Mouse (Mus musculus) hindlimb bud, embryonic 11.5 days (tissue): ENCODE measurements at regions not wholly inside any gene's neighbourhood (a gene's known extent, or its start where the extent isn't known, plus 50 kb on each side); places are given as distances from the start of the nearest gene placed in this dataset.

ENCODE experiments used
- DNase-seq: peaks from one replicate; pipeline ENCODE4 v3.0.0-alpha.2; 2012; ENCODE audit warnings: low read depth, low spot score; ENCODE audit errors: extremely low spot score

DNA sequence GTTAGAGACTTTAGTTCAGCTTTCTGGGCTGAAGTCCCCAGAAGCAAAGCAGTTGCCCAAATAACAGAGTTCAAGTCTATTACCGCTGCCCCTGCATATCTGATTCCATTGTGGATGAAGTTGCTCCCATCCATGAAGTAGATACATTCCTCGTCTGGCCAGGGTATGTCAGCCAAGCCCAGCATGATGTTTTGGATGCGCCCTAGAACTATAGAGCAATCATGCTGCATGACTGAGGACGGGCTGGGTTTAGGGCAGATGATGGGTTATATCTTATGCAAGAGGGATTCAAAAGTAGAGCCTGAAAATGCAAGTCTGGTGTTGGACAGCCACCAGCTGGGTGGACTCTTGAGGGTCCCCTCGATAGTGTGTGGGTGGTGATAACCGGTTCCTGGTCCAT lies 288.6 kb downstream of the Lyplal1 start:
- DNase-seq = no peak

DNA sequence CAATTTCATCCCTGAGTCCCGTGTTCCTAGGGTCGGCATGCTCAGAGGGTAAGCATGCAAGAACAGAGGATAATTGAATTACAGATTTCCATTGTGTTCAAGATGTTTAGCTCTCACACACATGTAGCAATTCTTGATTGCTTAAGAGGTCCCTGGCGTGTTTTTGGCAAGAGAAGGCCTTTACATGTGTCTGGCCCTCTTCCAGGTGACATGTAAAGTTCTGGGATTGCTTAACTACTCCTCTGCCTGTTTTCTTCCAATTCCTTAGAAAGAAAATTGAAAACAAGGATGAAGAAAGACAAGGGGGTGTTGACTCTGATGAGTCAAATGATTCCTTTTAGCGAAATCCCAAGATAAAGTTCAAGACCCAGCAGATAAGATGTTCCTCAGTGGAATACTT lies 285.1 kb downstream of the Lyplal1 start:
- DNase-seq = no peak

DNA sequence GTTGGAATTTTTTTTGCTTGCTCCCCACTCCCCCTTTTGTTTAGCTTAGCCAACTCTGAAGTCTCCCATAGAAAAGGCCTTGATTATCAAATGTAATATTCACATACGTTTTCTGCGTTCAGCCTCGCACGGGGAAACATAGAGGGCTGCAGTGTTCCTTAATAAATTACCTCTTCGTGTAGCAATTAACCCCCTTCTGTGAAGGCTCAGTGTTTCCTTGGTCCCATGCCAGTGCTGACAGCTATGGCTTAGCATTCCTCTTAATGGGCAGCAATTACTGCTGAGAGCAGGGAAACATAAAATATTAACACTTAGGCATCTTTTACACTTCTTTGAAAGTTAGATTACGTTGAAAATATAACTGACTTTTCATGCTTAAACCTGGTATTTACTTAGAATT lies 282.9 kb downstream of the Lyplal1 start:
- no peak for DNase-seq

DNA sequence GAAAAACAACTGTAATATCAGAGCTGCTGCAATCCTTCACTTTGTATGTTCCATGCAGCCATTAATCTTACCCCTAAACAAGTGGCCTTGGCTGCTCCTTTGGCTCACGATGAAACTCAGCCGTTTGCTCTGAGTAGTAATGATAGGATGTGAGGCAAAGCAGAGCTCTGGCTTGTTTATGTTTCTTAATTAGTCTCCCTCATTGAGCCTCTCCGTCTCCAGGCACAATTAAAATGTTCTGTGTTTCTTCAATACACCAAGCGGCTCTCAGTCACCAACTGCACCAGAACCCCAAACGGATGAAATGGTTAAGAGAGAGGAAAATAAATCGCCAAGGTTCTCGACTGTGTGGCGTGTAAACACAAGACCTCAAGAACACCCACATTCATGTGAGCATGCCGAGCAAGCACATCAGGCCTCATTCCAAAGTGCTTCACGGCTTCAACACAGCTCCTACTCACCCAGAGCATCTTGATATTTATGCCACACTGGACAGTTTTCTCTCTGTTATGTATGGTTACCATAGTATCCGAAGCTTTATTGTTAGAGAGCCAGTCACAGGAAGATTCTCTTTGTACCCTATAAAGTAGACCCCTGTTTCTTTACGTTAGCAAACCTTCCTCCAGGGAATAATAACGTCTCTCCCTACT lies 280.4 kb downstream of the Lyplal1 start:
- no peak for DNase-seq

DNA sequence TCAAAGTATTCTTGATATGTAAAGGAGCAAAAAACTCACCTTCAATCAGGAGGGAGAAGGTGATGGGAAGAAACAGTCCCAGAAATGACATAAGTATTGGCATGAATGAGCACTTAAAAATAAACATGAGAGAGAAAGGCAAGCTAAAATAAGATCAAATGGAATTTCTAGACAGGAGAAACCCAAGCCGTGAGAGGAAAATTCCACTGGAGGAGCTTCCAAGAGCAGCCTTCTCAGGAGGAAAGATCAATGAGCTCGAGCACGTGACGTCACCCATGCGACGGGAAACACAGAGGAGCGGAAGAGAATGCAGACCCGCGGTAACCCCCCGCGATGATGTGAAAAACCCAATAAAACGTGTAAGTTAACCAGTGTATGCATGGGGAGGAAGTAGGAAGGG lies 274.6 kb downstream of the Lyplal1 start:
- DNase-seq = no peak

DNA sequence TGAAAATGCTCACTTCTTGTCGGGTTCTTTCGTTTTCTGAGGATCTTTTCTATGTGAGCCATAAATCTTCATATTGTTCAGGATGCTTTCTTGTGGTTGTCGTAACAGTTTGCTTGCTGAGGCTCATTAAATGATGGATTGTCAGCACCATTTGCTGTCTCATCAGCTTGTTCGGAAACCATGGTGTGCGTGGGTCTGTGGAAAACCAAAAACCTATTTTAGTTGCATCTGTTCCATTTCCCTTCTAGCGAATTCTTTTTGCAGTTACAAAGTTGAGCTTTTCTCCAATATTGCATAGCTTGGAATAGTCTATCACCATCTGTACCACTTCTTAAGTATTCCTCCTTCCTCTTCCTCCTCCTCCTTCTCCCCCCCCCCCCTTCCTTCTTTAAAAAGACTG lies 269.9 kb downstream of the Lyplal1 start:
- no peak for DNase-seq

DNA sequence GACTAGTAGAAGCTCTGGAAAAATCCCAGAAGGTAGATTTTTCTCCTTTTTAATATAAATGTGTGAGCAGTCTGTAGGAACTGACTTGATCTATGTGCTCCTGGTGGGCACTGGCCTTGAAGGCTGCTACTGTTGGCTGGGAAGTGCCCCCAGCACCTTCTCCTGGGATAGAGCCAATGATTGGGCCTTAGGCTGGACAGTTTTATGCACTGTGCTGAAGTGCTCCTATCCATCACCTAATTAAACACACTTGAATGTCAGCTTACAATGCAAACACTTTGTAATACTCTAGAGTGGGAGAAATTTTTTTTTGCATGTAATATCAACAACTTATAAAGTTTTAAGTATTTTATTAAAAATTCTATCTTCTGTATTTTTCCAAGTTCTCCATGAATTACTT lies 266.5 kb downstream of the Lyplal1 start:
- DNase-seq = no peak

DNA sequence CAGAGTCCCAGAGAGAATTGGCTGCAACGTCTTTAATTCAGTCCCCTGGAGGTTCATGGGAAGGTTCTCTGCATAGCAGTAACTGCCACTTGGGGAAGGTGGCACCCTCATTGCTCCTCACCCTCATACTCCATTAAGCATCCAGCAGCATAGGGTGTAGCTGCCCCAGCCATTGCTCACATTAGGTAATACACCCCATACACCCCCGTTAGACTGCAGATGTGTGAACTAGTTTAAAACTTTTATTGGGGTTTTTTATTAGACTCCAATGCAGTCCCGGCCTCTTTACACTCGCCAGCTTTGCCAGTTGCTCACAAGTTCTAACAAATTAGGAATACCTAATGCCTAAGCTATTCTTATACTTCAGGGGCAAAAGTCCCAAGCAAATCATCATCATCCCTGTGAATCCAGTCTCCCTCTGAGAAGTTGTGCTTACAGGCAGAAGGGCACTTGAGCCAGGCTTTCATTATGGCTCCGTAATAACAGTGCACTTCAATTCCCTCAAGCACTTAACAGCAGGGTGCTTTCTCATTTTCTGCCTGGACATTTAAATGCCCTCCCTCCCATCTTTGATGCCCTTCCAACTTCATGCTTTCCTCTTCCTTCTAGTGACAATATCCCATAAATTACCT lies 265.7 kb downstream of the Lyplal1 start:
- DNase-seq = no peak

DNA sequence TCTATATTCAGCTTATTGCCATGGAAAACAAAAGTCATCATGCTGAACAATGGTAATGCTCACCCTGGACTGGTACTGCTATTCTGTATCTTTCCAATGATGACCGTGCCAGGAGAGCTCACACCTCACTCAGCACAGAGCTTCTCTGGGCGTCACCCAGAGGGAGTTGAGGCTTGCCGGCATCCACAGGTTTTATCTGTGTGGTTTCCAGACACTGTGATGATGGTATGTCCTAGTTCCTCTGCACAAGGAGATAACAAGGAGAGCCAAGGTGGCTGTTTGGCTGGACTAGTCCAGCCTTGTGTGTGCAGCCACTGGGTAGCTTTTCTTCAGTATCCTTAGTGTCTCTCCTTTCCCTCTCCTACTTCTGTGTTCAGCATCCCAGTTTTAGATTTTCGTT lies 255.4 kb downstream of the Lyplal1 start:
- no peak for DNase-seq

DNA sequence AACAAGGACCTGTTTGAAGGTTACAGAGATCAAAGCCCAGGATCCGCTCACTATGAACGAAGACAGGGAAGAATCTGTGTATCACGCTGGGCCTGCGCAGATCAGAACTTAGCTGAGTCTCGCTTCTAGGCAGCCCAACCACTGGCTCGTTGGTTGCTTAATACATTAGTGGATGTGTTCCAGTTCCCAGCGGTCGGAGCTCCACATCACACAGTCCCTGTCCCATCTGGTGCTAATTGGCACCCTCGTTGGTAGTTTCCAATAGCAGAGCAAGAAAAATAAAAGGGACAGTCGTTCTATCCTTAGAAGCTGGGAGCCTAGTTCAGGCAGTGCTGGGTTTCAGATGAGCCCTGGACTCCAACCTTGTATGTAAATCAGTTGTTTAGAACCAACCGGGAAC lies 251.2 kb downstream of the Lyplal1 start:
- DNase-seq = no peak

DNA sequence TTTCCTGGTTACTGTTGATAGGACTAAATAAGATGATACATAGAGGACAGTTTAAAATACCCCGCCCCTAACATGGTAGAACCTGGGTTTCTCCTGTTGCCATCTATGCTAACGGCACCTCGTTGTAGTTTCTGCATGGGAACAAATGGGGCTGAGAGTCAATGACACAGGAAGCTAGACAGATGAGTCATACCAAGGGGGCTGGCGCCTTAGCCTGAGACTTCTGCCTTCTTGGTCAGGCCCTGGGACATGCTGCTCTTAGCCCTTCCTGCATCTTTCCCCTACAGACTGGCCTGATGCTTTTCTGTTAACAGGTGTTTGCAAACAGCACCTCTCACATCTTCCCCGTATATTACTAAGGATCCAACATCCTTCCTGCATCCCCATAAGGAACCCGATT lies 250.5 kb downstream of the Lyplal1 start:
- DNase-seq = no peak

DNA sequence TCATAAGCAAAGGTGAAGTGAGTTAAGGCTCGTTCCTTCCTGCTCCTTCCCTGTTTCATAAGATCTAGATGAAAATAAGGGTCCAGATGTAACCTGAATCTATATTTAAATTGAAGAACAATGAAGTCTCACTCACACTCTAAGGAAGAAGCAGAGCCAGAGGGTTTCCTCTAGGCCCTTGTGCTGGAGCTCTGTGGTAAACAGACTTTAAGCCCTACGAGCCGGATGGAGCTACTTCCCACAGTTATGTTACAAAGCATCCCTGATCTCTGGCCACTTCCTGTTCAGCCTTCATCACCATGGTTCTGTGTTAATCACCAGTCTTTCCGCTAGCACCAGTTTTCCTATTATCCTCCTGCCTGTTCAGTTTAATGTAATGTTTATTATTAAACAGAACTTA lies 250.1 kb downstream of the Lyplal1 start:
- no peak for DNase-seq

DNA sequence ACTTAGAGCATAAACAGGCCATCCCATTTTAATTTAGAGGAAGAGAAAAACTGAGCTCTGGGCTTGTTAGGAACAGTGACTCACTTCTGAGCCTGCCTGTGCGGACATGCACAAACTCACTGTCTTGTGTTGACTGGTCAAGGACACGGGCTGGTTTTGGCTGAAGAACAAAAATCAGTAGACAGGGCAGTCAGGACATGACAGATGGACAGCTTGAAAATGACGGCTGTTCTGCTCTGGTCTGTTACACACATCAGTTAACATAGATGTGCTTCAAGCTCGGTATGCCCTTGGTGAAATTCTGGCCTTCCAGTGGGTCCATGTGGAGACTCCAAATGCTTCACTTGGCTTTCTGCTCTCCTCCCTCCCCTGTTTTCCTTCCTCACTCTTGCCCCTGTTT lies 248.4 kb downstream of the Lyplal1 start:
- no peak for DNase-seq

DNA sequence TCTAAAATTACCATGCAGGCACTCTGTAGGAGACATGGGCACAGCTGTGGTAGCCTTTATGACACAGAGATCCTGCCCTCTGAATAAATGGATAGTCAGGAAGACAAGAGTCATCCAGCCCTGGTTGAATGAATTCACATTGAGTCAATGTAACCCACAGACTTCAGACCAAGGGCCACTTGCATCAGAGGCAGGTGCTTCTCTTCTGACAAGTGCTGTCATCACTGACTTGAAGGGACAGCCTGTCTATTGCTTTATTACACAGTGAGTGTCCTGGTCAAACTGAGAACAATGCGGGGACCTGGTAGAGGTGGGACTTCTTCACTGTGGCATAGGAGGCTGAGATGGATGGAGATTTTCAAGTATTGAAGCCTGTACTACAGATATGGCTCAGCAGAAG lies 230.1 kb downstream of the Lyplal1 start:
- DNase-seq = no peak

DNA sequence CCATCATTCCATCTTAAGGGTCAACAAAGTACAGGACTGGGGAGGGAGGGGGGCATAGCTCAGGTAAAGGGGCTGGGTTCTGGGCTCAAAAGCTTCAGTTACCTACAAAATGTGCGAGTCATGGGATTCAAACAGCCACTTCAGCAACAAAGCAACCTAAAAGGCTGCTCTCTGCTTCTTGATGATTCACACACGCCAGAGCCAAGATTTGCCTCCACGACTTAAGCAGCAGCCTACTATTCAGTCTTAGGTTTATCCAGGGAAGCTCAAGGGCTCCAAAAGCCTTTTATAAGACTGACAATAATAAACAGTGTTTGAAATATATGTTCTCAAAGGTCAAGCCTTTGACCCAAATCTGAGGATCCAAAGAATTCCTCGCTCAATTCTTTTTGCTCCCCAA lies 225.3 kb downstream of the Lyplal1 start:
- DNase-seq = no peak

DNA sequence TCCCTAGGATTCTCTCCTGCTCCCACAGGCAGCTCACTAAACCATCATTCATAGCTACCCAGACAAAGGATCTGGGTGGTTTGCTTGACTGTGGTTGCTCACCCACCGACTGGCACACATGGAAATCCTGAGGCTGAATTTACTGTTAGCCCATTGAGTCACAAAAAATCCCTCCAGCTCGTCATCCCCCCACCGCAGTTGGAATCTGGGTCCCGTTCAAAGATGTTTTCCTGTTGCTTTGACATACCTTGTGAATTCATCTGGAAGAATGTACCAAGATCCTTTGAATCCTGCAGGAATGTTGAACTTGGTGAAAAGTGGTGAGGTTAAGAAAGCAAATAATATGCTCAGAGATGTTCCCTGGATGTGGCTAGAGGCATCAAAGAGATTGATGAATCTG lies 223.7 kb downstream of the Lyplal1 start:
- no peak for DNase-seq

DNA sequence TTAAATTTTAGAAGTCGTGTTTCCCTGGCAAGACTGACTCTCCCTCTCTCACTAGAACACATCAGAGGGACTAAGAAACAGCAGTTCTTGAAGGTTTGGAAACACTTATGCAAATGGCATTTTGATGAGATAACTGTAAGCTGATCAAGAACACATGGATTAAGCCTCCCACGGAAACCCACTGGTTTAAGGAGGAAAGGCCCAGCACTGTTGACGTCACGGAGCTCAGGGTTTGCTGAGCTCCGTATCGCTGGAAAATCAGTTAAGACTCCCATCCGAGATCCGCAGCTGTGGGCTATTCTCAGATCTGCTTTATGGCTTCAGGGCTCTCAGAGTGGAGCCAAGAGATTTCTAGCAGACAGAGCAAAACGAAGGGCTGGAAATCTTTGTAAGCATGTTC lies 218.6 kb downstream of the Lyplal1 start:
- DNase-seq = no peak

DNA sequence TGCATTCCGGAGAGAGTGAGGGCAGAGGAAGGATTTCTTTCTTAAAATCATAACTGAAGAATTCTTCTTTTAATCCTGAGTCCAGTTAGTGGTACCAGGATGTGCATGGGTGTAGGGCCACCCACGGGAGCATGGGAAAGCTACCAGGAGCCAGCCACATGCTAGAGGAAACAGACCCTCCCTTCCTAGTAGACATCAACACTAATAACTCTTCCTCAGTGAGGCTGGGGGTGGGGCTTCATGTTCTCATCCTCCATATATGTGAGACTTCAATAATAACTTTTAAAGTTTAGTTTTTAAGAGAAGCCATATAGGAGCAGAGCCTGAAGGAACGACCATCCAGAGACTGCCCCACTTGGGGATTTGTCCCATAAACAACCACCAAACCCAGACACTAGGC lies 216.8 kb downstream of the Lyplal1 start:
- DNase-seq = no peak

DNA sequence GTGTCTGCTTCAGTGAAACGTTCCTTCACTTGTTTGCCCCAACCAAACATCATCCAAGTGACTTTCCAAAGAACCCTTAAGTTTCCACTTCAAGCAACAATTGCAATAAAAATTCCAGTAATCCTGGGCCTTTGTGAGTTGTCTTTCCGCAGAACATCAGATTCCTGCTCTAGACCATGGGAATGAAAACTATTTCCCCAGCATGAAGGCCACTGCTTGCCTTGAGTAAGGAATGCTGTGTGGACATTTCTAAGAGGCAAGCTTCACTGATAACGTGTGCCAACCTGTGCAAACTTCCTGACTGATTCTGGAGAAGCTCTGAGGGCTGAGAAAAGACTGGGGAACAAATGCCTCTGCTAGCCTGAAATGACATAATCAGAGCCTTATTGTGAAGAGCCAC lies 214.7 kb downstream of the Lyplal1 start:
- no peak for DNase-seq

DNA sequence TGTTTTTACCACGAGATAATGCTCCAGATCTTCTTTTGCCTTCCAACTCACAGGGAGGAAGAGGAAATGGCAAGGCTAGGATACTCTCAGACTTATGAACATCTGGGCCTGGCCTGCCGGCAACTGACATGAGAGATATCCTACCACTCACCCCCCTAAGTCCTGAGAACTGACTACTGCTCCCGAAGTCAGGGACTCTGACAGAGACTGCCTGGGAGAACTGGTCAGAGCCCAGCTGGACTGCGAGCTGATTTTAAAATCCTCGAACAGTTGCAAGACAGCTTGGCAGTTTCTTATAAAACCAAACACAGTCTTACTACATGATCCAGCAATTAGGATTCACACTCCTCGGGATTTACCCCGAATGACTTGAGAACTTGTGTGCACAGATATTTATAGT lies 211.4 kb downstream of the Lyplal1 start:
- DNase-seq = no peak

DNA sequence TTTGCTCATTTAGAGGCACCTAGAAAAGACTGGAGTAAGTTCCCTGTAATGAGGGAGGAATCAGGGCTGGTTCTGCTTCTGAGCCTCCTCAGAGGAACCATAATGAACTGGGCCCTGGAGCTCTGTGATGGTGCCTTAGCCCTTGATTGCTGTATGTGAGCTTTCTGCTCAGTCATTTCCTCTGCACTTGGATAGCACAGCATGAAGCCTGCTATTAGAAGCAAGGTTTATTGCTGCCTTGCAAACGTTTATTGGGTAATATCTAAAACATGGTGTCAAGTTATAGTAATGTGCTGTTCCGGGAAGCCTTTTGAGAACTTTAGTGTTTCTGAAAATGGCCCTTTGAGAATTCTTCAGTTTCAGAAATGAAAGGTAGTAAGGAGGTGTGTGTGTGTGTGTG lies 201.5 kb downstream of the Lyplal1 start:
- DNase-seq = no peak

DNA sequence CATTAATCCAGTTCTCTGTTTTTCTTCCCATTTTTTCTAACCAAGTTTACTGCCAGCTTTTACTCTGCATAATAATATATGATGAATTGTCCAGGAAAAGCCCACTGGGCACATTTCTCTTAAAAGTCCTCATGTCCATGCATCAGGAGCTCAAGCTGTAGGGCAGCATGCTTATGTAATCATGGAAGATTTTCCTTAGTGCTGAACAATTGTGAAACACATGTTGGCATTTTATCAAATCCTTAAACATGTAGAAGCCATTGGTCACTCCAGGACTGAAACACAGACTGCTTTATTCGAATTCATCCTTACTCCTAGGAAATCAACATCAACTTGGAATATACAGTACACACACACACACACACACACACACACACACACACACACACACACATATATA lies 198.4 kb downstream of the Lyplal1 start:
- DNase-seq = no peak

DNA sequence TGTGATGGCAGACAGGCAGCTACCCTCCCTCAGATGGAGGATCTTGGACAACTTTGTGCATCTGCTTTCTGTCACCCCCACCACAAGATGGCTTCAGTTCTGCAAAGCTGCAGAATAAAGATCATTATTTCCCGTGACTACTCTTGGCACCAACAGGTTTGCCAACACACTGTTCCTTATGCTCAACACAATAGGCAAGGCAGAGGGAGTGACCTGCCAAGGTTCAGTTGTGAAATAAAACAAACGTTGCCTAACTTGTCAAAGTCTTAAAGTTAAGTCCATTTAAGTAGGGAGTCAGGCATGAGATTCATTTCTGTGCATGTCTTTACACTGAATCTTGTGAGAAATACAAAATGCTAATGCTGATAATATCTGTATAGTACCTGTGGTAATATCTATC lies 193.4 kb downstream of the Lyplal1 start:
- DNase-seq = no peak
